Mouse (Mus musculus): ENCODE results near the gene Magi2. TPM values are rescaled to one million over a fixed set of nuclear protein-coding genes. Genes with fewer than 3 reads are reported as not detected.
A peak's percentile ranks its signal among the peaks of the same experiment; 100 is the strongest.
"Not testable (repeated sequence)": the region's sequence is repeated elsewhere in the genome, so short reads cannot be mapped to it uniquely, and the experiment has no call there.

The Magi2 gene
- total RNA-seq, 2 experiments from 2014 or later, result 7.3 to 9.5 TPM

GRCm38 (mm10) chr5:20674523-20674922, 1447.7 kb downstream of the Magi2 start:
- intact Hi-C loops (cut with DNase I), result no loop called here
- no peak for DNase-seq

- intact Hi-C loops (cut with DNase I), result no loop called here
- DNase-seq, result no peak
These were observed 1448.4 kb downstream of the Magi2 start for GRCm38 (mm10) chr5:20675163-20675665.

GRCm38 (mm10) chr5:20676193-20676871, 1449.5 kb downstream of the Magi2 start:
- intact Hi-C loops (cut with DNase I), result no loop called here
- no peak for DNase-seq

GRCm38 (mm10) chr5:20677246-20677645, 1450.4 kb downstream of the Magi2 start:
- intact Hi-C loops (cut with DNase I), result no loop called here
- DNase-seq, result no peak

GRCm38 (mm10) chr5:20678573-20678972, 1451.7 kb downstream of the Magi2 start:
- intact Hi-C loops (cut with DNase I), result no loop called here
- DNase-seq, result no peak

- no peak for DNase-seq
- intact Hi-C loops (cut with DNase I), result no loop called here
These were observed 1453.1 kb downstream of the Magi2 start for GRCm38 (mm10) chr5:20679920-20680319.

GRCm38 (mm10) chr5:20680833-20681530, 1454.1 kb downstream of the Magi2 start:
- intact Hi-C loops (cut with DNase I), result no loop called here
- no peak for DNase-seq

- DNase-seq, result no peak
- intact Hi-C loops (cut with DNase I), result no loop called here
These were observed 1454.8 kb downstream of the Magi2 start for GRCm38 (mm10) chr5:20681660-20682059.

- intact Hi-C loops (cut with DNase I), result no loop called here
- no peak for DNase-seq
These were observed 1455.4 kb downstream of the Magi2 start for GRCm38 (mm10) chr5:20682208-20682607.

- intact Hi-C loops (cut with DNase I), result no loop called here
- no peak for DNase-seq
These were observed 1457.3 kb downstream of the Magi2 start for GRCm38 (mm10) chr5:20684112-20684511.

GRCm38 (mm10) chr5:20692230-20692629, 1465.4 kb downstream of the Magi2 start:
- intact Hi-C loops (cut with DNase I), result no loop called here
- no peak for DNase-seq

- no peak for DNase-seq
- intact Hi-C loops (cut with DNase I), result no loop called here
These were observed 1472.3 kb downstream of the Magi2 start for GRCm38 (mm10) chr5:20699116-20699515.

GRCm38 (mm10) chr5:20701483-20702421, 1474.9 kb downstream of the Magi2 start:
- intact Hi-C loops (cut with DNase I), result loop anchor here (1.0 to 5.0 kb wide), 5 partner anchors 72 to 1273 kb away; no protein-coding TSS in a partner anchor
- DNase-seq, result peak; percentile 81 to 90

- intact Hi-C loops (cut with DNase I), result loop anchor here (1.0 to 5.0 kb wide), 4 partner anchors 71 to 1274 kb away; no protein-coding TSS in a partner anchor
- peak in 1 of 2 experiments; percentile 39 for DNase-seq
These were observed 1475.9 kb downstream of the Magi2 start for GRCm38 (mm10) chr5:20702480-20703303.

GRCm38 (mm10) chr5:20703304-20703700, 1476.5 kb downstream of the Magi2 start:
- no peak for DNase-seq
- intact Hi-C loops (cut with DNase I), result loop anchor here (2.0 to 5.0 kb wide), 3 partner anchors 174 to 1275 kb away; no protein-coding TSS in a partner anchor

GRCm38 (mm10) chr5:20703971-20704575, 1477.2 kb downstream of the Magi2 start:
- no peak for DNase-seq
- intact Hi-C loops (cut with DNase I), result loop anchor here (2.0 to 5.0 kb wide), 3 partner anchors 173 to 1275 kb away; no protein-coding TSS in a partner anchor

GRCm38 (mm10) chr5:20704886-20705285, 1478.0 kb downstream of the Magi2 start:
- intact Hi-C loops (cut with DNase I), result loop anchor here (5.0 kb wide), 2 partner anchors 172 to 233 kb away; no protein-coding TSS in a partner anchor
- DNase-seq, result no peak

- DNase-seq; intact Hi-C loops (cut with DNase I): not testable (repeated sequence)
These were observed 1479.8 kb downstream of the Magi2 start for GRCm38 (mm10) chr5:20706322-20707282.

All from heart, postnatal 36 days (tissue).